ENCODE assay signal across 8 mouse cellular contexts in the genomic region with DNA sequence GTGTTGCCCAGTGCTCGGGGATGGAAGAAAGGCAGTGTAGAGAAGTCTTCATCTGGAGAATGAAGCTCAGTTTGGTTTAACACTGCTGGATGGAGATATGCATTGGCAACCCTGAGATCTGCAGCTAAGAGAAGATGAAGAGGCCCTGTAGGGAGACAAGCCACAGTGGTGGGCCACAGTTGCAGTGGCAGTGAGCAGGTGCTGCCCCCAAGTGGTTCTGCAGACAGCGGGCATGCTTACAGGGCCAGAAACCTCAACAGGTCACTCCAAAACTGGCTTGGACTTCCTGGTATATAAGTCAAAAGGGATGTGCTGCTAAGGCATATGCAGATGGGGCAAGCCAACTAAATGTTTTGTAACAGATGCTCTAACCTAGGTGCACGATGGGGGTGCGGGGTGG. TPM values are rescaled to one million over a fixed set of nuclear protein-coding genes. Genes with fewer than 3 reads are reported as not detected.
DNase-seq lines count a peak whose midpoint lies in the region; ATAC-seq and TF ChIP-seq lines count a peak whose summit lies in the region.

No protein-coding gene starts in this region.

- no peak overlapping the region for H3K27ac ChIP-seq in forebrain, embryonic 14.5 days (ENCODE audit: low read depth, low read length)
- H3K27ac ChIP-seq in hindbrain, embryonic 12.5 days, result no peak overlapping the region
- H3K27ac ChIP-seq in stomach, embryonic 14.5 days (ENCODE audit: low read length), result no peak overlapping the region

- no peak overlapping the region for H3K4me2 ChIP-seq in forebrain, embryonic 14.5 days (ENCODE audit: low read length)
- H3K4me2 ChIP-seq in hindbrain, embryonic 12.5 days (replicated peaks), result no peak overlapping the region
- H3K4me2 ChIP-seq in stomach, embryonic 14.5 days (replicated peaks; ENCODE audit: low read depth, low read length), result no peak overlapping the region

- H3K4me3 ChIP-seq in forebrain, embryonic 14.5 days (ENCODE audit: low read depth, low read length), result no peak overlapping the region
- H3K4me3 ChIP-seq in hindbrain, embryonic 12.5 days, result no peak overlapping the region
- no peak overlapping the region for H3K4me3 ChIP-seq in stomach, embryonic 14.5 days (ENCODE audit: low read depth, low read length)

- no peak overlapping the region for H3K9ac ChIP-seq in forebrain, embryonic 14.5 days (ENCODE audit: low read length)
- no peak overlapping the region for H3K9ac ChIP-seq in hindbrain, embryonic 12.5 days
- H3K9ac ChIP-seq in stomach, embryonic 14.5 days (replicated peaks; ENCODE audit: low read depth, low read length), result no peak overlapping the region

- H3K27me3 ChIP-seq in forebrain, embryonic 14.5 days (replicated peaks; ENCODE audit: control insufficient read depth, insufficient read depth, low read length), result no peaks in the 10 kb centered on the region
- H3K27me3 ChIP-seq in hindbrain, embryonic 12.5 days, result no peaks in the 10 kb centered on the region
- no peaks in the 10 kb centered on the region for H3K27me3 ChIP-seq in stomach, embryonic 14.5 days (ENCODE audit: control insufficient read depth, insufficient read depth, low read length)

- no peaks in the 10 kb centered on the region for H3K36me3 ChIP-seq in forebrain, embryonic 14.5 days (ENCODE audit: control insufficient read depth, insufficient read depth, low read length)
- no peaks in the 10 kb centered on the region for H3K36me3 ChIP-seq in hindbrain, embryonic 12.5 days
- H3K36me3 ChIP-seq in stomach, embryonic 14.5 days (ENCODE audit: control insufficient read depth, insufficient read depth, low read length), result no peaks in the 10 kb centered on the region

- 68% methylated on average over 4 of the region's 4 CpGs for WGBS in forebrain, embryonic 14.5 days
- 52% methylated on average over 4 of the region's 4 CpGs for WGBS in hindbrain, embryonic 12.5 days
- 52% methylated on average over 4 of the region's 4 CpGs for WGBS in stomach, embryonic 14.5 days

- TF ChIP-seq CTCF in brain, embryonic 14.5 days (IDR thresholded peaks at IDR 0.05; ENCODE audit: borderline replicate concordance, extremely low read depth, insufficient read depth, insufficient read length), result peak; percentile 79

- no peaks in the 10 kb centered on the region for H3K4me1 ChIP-seq in forebrain, embryonic 14.5 days (ENCODE audit: control insufficient read depth, insufficient read depth, low read length)
- no peaks in the 10 kb centered on the region for H3K4me1 ChIP-seq in hindbrain, embryonic 12.5 days
- H3K4me1 ChIP-seq in stomach, embryonic 14.5 days (ENCODE audit: control insufficient read depth, insufficient read depth, low read length), result no peaks in the 10 kb centered on the region

- DNase-seq in frontal cortex, postnatal 36 days (ENCODE audit: low spot score in 2 of 2), result no peak
- DNase-seq in brain, embryonic 14.5 days (ENCODE audit: low read depth), result peak; percentile 75
- DNase-seq in forebrain, embryonic 14.5 days (ENCODE audit: low spot score), result peak; percentile 37
- DNase-seq in layer of hippocampus, postnatal 10 days (ENCODE audit: low spot score in 2 of 2), result peak; percentile 62 to 72
- peak; percentile 47 for DNase-seq in neural tube, embryonic 10.5 days (ENCODE audit: extremely low spot score, low spot score)

- no peaks in the 10 kb centered on the region for H3K9me3 ChIP-seq in forebrain, embryonic 14.5 days (replicated peaks; ENCODE audit: control insufficient read depth, low read length)
- H3K9me3 ChIP-seq in hindbrain, embryonic 12.5 days (replicated peaks), result no peaks in the 10 kb centered on the region
- H3K9me3 ChIP-seq in stomach, embryonic 14.5 days (ENCODE audit: control insufficient read depth, low read depth, low read length), result no peaks in the 10 kb centered on the region

- ATAC-seq in frontal cortex, adult (ENCODE audit: low TSS enrichment), result peak; percentile 71; the same call in 1 of the 2 replicates
- peak; percentile 71; the same call in 1 of the 2 replicates for ATAC-seq in forebrain, embryonic 14.5 days
- ATAC-seq in hindbrain, embryonic 12.5 days (ENCODE audit: low FRiP score), result peak; percentile 79; the same call in 1 of the 2 replicates
- ATAC-seq in stomach, embryonic 14.5 days (ENCODE audit: insufficient number of reproducible peaks, insufficient read depth, low FRiP score, low read depth), result 0 out of 2 replicates have a peak, but pooled peaks have one; percentile 46

- no peak for TF ChIP-seq POLR2A in brain, embryonic 14.5 days (IDR thresholded peaks at IDR 0.05; ENCODE audit: borderline replicate concordance, extremely low read depth, insufficient read depth, insufficient read length, poor library complexity, severe bottlenecking)

RNA-seq across cellular contexts. Expression of a gene that starts 30.3 kb away (rescaled TPM):
- not detected in 2 replicates for polyA plus RNA-seq in brain, embryonic 14.5 days (2012; rRNA removed)
- not detected in 2 replicates for polyA plus RNA-seq in forebrain, embryonic 14.5 days (2014; fragmentation: Nextera tagmentation; extraction: Ambion mirVana)
- polyA plus RNA-seq in hindbrain, embryonic 12.5 days (2016; fragmentation: Nextera tagmentation; extraction: Ambion mirVana), result not detected in 2 replicates
- not detected for total RNA-seq in layer of hippocampus, postnatal 10 days (2021)
- polyA plus RNA-seq in stomach, embryonic 14.5 days (2014; fragmentation: Nextera tagmentation; extraction: Ambion mirVana), result not detected in 2 replicates

Comparison
In these comparisons a context has a peak if more than half of its experiments do, and no peak if none do; other contexts are left out.
1. DNase-seq: peak in brain, embryonic 14.5 days (single experiment), forebrain, embryonic 14.5 days (single experiment), layer of hippocampus, postnatal 10 days (2 of 2) and neural tube, embryonic 10.5 days (single experiment); none in frontal cortex, postnatal 36 days (0 of 2).
2. Peak in every context shown above with its lines, with median percentiles within 50 percentile points of each other: ATAC-seq.